Mouse (Mus musculus) NIH3T3 (cell line): ENCODE measurements around the gene Plekhg1.

Experiments used
- DNase-seq: peaks from one replicate; pipeline ENCODE4 v3.0.0-alpha.2; 2012; ENCODE audit warnings: low read depth

Plekhg1 gene

GRCm38 (mm10) chr10:3741791-3742190 is 1.6 kb downstream of the Plekhg1 start:
- DNase-seq = no peak

- DNase-seq = no peak
Observed at GRCm38 (mm10) chr10:3743069-3743468, 2.9 kb downstream of the Plekhg1 start.

- DNase-seq = no peak
Observed at GRCm38 (mm10) chr10:3743826-3744225, 3.7 kb downstream of the Plekhg1 start.

GRCm38 (mm10) chr10:3746794-3747518 is 6.8 kb downstream of the Plekhg1 start:
- no peak for DNase-seq

- no peak for DNase-seq
Observed at GRCm38 (mm10) chr10:3749580-3749979, 9.4 kb downstream of the Plekhg1 start.

GRCm38 (mm10) chr10:3761992-3762391 is 21.8 kb downstream of the Plekhg1 start:
- no peak for DNase-seq

GRCm38 (mm10) chr10:3763199-3763598 is 23.0 kb downstream of the Plekhg1 start:
- no peak for DNase-seq

GRCm38 (mm10) chr10:3769131-3769530 is 29.0 kb downstream of the Plekhg1 start:
- no peak for DNase-seq

GRCm38 (mm10) chr10:3774330-3774729 is 34.2 kb downstream of the Plekhg1 start:
- DNase-seq = no peak

GRCm38 (mm10) chr10:3776761-3777160 is 36.6 kb downstream of the Plekhg1 start:
- DNase-seq = no peak

GRCm38 (mm10) chr10:3785362-3785761 is 45.2 kb downstream of the Plekhg1 start:
- no peak for DNase-seq

GRCm38 (mm10) chr10:3786531-3786930 is 46.4 kb downstream of the Plekhg1 start:
- DNase-seq = no peak

GRCm38 (mm10) chr10:3787006-3787405 is 46.8 kb downstream of the Plekhg1 start:
- no peak for DNase-seq

- peak; percentile 5 for DNase-seq
Observed at GRCm38 (mm10) chr10:3793825-3794224, 53.7 kb downstream of the Plekhg1 start.

- DNase-seq = no peak
Observed at GRCm38 (mm10) chr10:3799455-3799854, 59.3 kb downstream of the Plekhg1 start.

- DNase-seq = no peak
Observed at GRCm38 (mm10) chr10:3801254-3801653, 61.1 kb downstream of the Plekhg1 start.

GRCm38 (mm10) chr10:3805334-3805733 is 65.2 kb downstream of the Plekhg1 start:
- no peak for DNase-seq

- no peak for DNase-seq
Observed at GRCm38 (mm10) chr10:3807980-3808379, 67.8 kb downstream of the Plekhg1 start.

GRCm38 (mm10) chr10:3810476-3811273 is 70.5 kb downstream of the Plekhg1 start:
- no peak for DNase-seq

GRCm38 (mm10) chr10:3818940-3819701 is 79.0 kb downstream of the Plekhg1 start:
- no peak for DNase-seq

- DNase-seq = no peak
Observed at GRCm38 (mm10) chr10:3823826-3824225, 83.7 kb downstream of the Plekhg1 start.

- no peak for DNase-seq
Observed at GRCm38 (mm10) chr10:3826043-3826442, 85.9 kb downstream of the Plekhg1 start.

GRCm38 (mm10) chr10:3827368-3827767 is 87.2 kb downstream of the Plekhg1 start:
- no peak for DNase-seq
